Mouse (Mus musculus) cerebellum, adult 11-12 months (tissue): ENCODE results near the gene Hps4.

Source experiments
- DNase-seq: peaks from one replicate; pipeline ENCODE4 v3.0.0; 2022

The Hps4 gene

DNA sequence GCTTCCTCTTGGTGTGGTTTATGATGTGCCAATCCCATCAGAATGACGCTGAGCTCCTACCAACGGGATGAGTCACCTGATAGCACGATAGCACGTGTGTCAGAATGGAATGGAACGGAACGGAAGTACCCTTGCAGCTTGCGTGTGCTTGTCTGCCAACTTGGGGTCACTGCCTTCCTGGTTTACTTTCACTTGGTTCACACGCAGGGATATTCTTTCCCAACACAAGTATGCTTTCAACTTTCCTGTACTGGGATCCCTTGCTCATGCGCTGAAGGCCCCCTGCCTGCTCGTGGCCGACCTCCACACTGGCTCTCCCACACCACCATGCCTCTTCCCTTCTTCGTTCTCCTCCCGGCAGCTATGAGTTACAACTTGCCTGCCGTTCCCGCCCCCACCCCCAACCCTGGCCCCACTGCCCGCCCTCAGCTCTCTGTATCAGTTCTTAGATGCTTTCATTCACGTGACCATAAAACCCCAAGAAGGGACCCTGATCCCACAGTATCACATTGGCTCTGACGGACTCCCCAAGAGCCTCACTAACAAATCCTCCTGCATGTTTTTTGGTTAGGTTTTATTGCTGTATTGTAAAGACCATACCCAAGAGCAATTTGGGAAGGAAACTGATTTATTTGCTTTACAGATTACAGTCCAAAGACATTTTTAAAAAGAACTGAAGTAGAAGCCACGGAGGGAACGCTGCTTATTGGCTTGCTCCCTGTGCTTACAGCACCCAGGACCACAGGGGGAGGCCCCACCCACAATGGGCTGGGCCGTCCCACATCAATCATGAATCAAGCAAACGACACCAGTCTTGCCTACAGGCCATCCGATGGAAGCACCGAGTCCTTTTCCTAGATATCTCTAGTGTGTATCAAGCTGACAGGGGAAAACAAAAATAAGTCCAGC lies 18.0 kb upstream of the Hps4 start:
- no peak for DNase-seq

GRCm38 (mm10) chr5:112325546-112326445 lies 17.1 kb upstream of the Hps4 start, which contains the start of gene Tfip11:
Gene Tfip11 (plus strand): TSS chr5:112326358.
- DNase-seq, result peak; percentile 95

DNA sequence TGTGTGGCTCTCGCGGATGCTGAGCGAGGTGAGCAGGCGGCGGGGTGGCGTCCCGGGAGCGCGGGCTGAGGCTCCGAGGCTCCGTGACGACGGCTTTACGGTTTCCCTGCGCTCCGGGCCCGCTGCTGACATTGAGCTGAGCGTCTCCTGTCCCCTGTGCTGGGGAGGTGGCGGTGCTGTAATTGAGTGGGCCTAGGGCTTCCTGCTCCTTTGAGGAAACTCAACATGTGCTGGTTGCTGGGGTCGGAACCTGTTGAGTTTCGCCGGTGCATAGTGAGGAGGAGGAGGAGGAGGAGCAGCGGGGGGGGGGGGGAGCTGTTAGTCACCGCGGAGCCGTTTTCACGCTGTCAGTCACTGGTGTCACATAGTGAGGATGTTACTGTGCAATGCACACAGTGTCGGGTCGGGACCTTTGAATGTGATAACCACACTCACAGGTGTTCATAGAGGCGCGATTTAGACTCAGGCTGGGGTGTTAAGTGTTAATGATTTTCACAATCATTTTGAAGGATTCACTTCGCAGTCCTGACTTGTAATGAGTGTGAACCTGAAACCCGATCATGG lies 16.4 kb upstream of the Hps4 start:
- no peak for DNase-seq

- no peak for DNase-seq
These were observed 15.0 kb upstream of the Hps4 start for GRCm38 (mm10) chr5:112327854-112328253.

GRCm38 (mm10) chr5:112329805-112330564 lies 12.9 kb upstream of the Hps4 start:
- no peak for DNase-seq

GRCm38 (mm10) chr5:112335473-112335872 lies 7.4 kb upstream of the Hps4 start:
- DNase-seq, result peak; percentile 49

DNA sequence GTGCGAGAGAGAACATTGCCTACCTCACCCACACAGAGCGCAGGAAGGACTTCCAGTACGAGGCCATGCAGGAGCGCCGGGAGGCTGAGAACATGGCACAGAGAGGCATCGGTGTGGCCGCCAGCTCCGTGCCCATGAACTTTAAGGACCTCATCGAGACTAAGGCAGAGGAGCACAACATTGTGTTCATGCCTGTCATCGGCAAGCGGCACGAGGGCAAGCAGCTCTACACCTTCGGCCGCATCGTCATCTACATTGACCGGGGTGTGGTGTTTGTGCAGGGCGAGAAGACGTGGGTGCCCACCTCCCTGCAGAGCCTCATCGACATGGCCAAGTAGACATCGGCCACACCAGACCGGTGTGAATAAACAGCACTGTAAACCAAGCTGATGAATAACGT lies 5.9 kb upstream of the Hps4 start:
- no peak for DNase-seq

GRCm38 (mm10) chr5:112339215-112339614 lies 3.7 kb upstream of the Hps4 start:
- no peak for DNase-seq

DNA sequence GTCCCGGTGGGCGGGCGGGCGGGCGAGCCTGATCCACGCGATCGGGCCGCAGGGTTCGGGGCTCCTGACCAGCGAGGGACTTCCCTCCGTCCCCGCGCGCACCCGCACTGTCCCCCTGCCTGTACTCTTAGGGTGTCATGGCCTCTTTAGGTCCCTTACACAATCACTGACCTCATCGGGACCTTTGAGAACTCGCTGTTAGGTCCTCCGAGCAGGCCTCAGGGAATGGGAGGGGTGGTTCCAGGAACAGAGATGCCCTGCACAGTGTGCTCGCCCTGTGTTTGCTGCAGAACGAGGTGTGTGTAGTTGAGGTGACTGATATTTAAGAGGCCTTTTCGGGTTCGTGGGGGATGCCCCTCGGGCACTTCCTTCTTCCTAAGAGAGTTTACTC lies 317 bp downstream of the Hps4 start:
- DNase-seq, result no peak

GRCm38 (mm10) chr5:112344092-112344960 lies 1.4 kb downstream of the Hps4 start:
- no peak for DNase-seq

DNA sequence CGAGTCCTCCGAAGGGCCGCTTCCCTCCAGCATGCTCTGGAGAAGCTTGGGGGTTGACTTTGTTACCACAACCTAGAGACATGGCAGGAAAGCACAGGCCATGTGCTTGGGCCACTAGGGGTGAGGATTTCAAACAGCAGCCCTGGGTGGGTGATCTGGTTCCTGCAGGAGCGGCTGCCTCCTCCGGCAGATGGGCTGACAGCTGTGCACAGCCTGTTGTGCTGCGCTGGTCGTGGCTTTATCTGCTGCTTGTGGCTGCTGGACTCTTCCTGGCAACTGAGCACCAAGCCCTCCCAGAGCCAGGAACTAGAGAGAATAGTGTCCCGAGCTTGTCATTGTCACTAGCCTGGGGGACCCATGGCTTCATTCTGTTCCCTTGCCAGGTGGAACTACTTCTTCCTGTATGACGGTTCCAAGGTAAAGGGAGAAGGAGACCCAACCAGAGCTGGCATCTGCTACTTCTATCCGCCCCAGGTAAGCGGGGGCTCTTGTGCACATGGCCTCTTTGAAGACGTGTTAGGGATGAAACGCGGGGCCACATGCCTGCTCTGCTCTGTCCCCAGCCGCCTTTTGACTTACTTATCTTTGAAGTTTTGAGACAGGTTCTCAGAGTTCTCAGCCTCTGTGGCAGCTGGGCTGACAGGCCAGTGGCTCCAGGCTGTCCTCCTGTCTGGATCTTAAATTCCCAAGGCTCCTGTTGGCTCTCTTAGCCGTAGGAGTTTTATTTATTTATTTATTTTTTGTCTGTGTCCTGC lies 3.5 kb downstream of the Hps4 start:
- DNase-seq, result no peak

- DNase-seq, result no peak
These were observed 6.3 kb downstream of the Hps4 start for GRCm38 (mm10) chr5:112349169-112349568.

- no peak for DNase-seq
These were observed 12.6 kb downstream of the Hps4 start for GRCm38 (mm10) chr5:112355493-112355892.

- no peak for DNase-seq
These were observed 13.0 kb downstream of the Hps4 start, which contains the start of gene Gm6583 for GRCm38 (mm10) chr5:112355910-112356309. Gene Gm6583 (minus strand): TSS chr5:112356033.

- no peak for DNase-seq
These were observed 13.4 kb downstream of the Hps4 start for GRCm38 (mm10) chr5:112356322-112356721.

DNA sequence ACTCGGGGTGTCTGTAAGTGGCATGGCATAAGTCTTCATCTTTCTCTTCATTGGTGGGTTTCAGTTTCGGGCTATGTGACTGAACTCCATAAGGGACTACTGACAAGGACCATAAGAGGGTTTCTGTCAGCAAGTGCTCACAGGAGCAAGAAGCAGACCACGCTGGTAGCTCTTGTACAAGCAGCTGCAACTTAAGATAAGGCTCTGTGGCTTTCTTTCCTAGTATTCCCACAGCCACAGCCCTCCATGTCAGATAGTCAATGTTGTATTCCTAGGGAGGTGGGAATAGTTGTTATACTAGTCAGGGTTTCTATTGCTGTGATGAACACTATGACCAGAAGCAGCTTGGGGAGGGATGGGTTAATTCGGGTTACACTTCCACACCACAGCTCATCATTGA lies 16.6 kb downstream of the Hps4 start:
- no peak for DNase-seq

- no peak for DNase-seq
These were observed 17.2 kb downstream of the Hps4 start for GRCm38 (mm10) chr5:112360077-112360476.

- DNase-seq, result no peak
These were observed 21.4 kb downstream of the Hps4 start for GRCm38 (mm10) chr5:112364184-112364797.

- DNase-seq, result no peak
These were observed 24.0 kb downstream of the Hps4 start for GRCm38 (mm10) chr5:112366879-112367278.

GRCm38 (mm10) chr5:112367338-112367737 lies 24.5 kb downstream of the Hps4 start:
- DNase-seq, result no peak
